Mouse (Mus musculus) hindlimb bud, embryonic 11.5 days (tissue): ENCODE results near the gene Col28a1.
"Not testable (repeated sequence)": the region's sequence is repeated elsewhere in the genome, so short reads cannot be mapped to it uniquely, and the experiment has no call there.

ENCODE experiments used
- DNase-seq: peaks from one replicate; pipeline ENCODE4 v3.0.0-alpha.2; 2012; ENCODE audit warnings: low read depth, low spot score; ENCODE audit errors: extremely low spot score

Gene Col28a1

DNA sequence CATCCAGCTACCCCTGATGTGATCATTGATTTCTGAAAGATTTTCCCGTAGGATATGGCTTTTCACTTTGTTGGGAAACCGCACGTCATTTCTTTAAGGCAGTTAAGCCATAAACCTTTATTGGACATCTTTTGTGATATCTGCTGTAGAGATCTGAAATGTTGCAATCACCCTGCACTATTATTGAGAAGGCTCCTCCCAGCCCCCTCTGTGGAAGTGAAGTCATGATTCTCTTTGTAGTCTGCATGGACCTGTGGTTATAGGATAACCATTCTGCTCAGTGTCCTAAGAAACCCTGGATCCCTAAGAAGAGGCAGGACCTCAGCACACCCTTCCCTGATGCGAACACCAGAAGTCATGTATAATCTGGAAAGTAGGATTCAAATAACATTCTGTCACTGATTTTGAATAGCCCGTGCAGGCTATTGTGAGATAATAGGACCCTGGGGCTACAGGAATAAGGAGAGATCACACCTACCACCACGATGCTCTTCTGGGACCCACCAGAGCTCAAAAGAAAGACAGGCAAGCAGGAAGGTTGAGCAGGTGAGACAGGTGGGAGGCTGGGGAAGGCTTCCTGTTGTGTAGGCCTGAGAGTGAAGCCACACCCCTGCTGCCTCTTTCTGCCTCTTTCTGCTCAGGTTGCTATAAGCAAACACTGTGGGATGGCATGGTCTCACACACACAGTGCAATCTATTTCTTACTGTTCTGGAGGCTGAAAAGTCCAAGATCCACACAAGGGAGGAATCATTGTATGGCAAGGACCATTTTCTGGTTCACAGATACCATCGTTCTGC, 166.9 kb downstream of the Col28a1 start:
- no peak for DNase-seq

DNA sequence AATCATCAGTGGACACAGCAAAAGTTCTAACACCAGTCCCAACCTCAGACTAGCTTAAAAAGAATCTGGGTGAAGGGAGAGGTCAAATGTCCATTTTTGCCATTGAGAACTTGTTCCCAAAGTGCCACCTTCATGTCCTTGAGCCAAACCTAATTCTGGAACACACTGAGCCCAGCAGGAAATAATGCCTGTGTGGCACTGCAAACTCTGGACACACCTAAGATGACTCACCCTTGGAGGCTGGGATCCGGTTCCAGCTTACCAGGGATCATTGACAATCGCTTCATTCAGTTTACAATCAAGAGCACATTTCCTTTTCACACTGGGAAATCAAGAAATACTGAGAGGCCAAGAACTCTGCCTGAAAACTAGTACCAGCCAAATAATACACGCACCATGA, 168.9 kb downstream of the Col28a1 start:
- no peak for DNase-seq

GRCm38 (mm10) chr6:7994736-7995135, 197.7 kb downstream of the Col28a1 start:
- DNase-seq = no peak

GRCm38 (mm10) chr6:7983646-7983979, 208.8 kb downstream of the Col28a1 start:
- no peak for DNase-seq

- DNase-seq = not testable (repeated sequence)
These were observed 209.3 kb downstream of the Col28a1 start for GRCm38 (mm10) chr6:7982958-7983645.

DNA sequence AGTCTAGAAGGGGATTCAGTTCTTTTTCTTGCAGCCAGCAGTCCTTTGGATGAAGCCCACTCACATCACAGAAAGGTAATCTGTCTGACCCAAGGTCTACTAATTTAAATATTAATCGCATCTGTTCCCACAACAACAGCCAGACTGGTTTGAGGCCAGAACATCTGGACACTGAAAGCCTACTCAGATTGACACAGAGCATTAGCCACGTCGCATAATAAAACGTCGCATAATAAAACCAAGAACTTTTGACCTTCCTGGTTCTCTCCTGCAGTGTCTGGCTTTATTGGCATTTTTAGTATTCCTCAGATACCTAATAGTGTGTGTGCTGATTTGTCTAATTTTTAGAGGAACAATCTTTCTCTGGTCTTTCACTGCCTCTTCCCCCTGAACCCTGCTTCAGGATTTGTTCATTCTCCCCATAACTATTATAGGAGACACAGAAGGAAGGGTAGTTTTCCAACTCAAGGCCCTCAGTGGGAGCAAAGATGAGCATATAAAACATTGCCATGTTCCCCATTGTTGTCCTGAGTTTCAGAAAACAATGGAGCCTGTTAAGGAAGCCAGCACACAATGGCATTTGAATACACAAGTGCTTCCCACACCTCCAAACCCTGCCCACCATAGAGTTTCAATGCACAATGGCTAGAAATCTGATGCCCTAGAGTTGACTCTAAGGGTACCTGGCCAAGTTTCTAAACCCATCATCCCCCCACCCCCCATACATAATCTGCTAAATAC, 221.2 kb downstream of the Col28a1 start:
- no peak for DNase-seq

DNA sequence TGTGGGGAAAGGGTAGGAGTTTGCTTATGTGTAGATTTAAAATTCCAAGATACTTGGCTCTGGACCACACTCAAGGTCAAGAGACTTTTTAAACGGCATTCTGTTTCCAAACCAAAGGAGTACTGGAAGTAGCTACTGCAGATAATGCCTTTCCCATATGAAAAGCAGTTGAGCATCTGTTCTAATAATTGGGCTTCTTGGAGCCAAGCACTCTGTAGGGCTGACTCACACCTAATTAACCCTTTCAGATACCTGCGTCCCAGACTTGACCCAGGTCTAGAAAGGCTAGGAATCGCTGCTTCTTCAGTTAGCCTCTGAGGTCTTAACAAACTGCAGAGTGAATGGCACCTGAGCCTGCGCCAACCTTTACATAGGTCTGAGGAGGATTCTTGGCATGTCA, 223.0 kb downstream of the Col28a1 start:
- DNase-seq = no peak

DNA sequence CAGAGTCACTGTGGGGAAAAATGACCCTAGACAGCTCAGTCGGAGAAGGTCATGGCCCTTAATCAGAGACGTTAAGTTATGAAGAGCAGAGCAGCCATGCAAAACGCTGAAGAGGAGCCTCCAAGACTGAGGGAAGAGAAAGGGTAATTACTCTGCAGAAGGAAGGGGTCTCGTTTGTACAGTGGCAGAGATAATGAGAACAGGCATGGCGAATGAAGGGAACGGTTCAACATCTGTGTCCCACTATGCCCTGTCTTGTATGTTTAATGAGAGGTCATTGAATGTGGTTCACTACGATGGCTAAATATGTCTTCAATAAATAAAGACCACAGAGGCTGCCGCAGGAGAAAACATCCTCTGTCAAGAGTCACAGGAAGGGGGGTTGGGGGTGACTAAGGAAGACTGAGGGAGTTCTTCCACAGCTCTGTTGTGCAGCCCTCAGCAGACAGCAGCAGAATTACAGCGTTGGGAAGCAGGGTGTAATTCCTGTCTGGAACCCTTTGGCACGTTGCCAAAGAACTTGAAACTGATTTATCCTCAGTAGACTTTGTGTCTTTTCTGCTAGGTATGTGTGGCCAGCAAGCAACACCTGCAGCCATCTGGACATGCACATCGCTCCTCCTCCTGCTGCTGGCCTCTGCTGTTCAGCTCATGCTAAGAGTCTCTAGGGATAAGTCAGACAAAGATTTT, 226.4 kb downstream of the Col28a1 start:
- no peak for DNase-seq

GRCm38 (mm10) chr6:7962749-7963148, 229.7 kb downstream of the Col28a1 start:
- no peak for DNase-seq

DNA sequence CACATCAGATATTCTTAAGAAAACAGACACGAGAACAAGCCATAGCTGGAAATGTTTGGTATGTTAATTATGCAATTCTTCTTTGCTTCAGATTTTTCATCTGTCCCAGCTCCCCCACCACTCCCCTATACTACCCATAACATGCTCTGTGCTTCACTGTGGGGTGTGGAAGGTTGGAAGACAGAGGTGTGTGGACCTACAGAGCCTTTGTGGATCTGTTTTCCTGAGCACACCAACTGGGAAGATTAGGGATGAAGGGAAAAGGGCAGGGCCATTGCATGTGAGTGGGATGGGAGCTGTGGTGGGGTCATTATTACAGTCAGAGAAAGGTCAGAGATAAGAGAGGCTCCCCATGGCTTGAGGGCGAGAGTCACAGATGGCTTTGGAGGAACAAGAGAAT, 240.2 kb downstream of the Col28a1 start:
- DNase-seq = no peak

DNA sequence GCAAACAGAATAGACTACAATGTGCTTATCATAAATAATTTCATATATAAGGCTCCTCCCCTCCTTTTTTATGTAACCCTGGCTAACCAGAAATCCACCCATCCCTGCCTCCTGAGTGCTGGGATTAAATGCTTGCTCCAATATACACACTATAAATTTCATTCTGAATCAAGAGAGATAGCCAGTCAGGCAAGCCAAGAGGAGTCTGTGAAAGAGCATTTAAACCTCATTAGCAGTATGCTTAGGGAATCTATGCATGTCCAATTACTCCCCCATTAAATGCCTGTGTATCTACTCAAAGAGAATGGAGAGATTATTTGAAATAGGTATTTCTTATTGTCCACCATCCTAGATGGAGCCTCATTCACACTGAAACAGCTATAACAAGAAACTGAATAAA, 240.6 kb downstream of the Col28a1 start:
- no peak for DNase-seq
